Mouse (Mus musculus) heart, postnatal 0 days (tissue): ENCODE results near the gene Dpp10.

Experiments
- CTCF ChIP-seq: IDR thresholded peaks from 2 replicates; pipeline ENCODE4 v1.5.1; 2016; ENCODE audit warnings: antibody characterized with exemption, control low read depth, low read depth
- EP300 ChIP-seq: IDR thresholded peaks from 2 replicates; pipeline ENCODE4 v1.6.1; 2016; ENCODE audit warnings: antibody characterized with exemption, low read depth

- no peak for TF ChIP-seq EP300
- peak; percentile 15; the same call in 1 of the 2 replicates for TF ChIP-seq CTCF
Observed at GRCm38 (mm10) chr1:123414163-123414562, 631.2 kb downstream of the Dpp10 start.
